Mouse (Mus musculus) ES-Bruce4 (cell line): ENCODE data around the gene Ube2f. TPM values are rescaled to one million over a fixed set of nuclear protein-coding genes. Genes with fewer than 3 reads are reported as not detected.

Source experiments
- H3K27ac ChIP-seq: 2 replicates; pipeline ENCODE4 v1.5.1; 2012; ENCODE audit warnings: low read length, inconsistent platforms; ENCODE audit not compliant: insufficient read depth
- H3K27me3 ChIP-seq: 2 replicates; pipeline ENCODE4 v1.6.1; 2012; ENCODE audit warnings: mild to moderate bottlenecking, low read length, inconsistent platforms; ENCODE audit not compliant: control insufficient read depth, poor library complexity, insufficient read depth, severe bottlenecking
- H3K36me3 ChIP-seq: 2 replicates; pipeline ENCODE4 v1.6.1; 2012; ENCODE audit warnings: inconsistent platforms, mild to moderate bottlenecking, low read length, moderate library complexity; ENCODE audit not compliant: control insufficient read depth, poor library complexity, insufficient read depth, severe bottlenecking
- H3K4me1 ChIP-seq: one replicate; pipeline ENCODE4 v1.8.1; 2011; ENCODE audit warnings: low read length; ENCODE audit not compliant: control insufficient read depth, insufficient read depth
- H3K4me3 ChIP-seq: 2 replicates; pipeline ENCODE4 v1.5.1; 2011; ENCODE audit warnings: low read depth, mild to moderate bottlenecking, low read length
- H3K9ac ChIP-seq: 2 replicates; pipeline ENCODE4 v1.6.1; 2012; ENCODE audit warnings: low read depth, mild to moderate bottlenecking, inconsistent platforms; ENCODE audit not compliant: poor library complexity, severe bottlenecking
- H3K9me3 ChIP-seq: replicated peaks from 2 replicates; pipeline ENCODE4 v1.6.1; 2012; ENCODE audit warnings: mild to moderate bottlenecking, low read length, inconsistent platforms; ENCODE audit not compliant: control insufficient read depth, poor library complexity, insufficient read depth, severe bottlenecking
- CTCF ChIP-seq: IDR thresholded peaks from one replicate; pipeline ENCODE4 v1.8.1; 2011; ENCODE audit warnings: low read depth, low read length
- EP300 ChIP-seq: IDR thresholded peaks from 2 replicates; pipeline ENCODE4 v1.6.1; 2011; ENCODE audit warnings: low read depth, low read length; ENCODE audit not compliant: insufficient read depth
- POLR2A ChIP-seq: IDR thresholded peaks from one replicate; pipeline ENCODE4 v1.8.1; 2011; ENCODE audit warnings: low read length; ENCODE audit not compliant: insufficient read depth
- polyA plus RNA-seq: library from polyadenylated mRNA; stranded (reverse); fragments of >200 nt; gene quantifications from 2 replicates; pipeline ENCODE4 v1.2.4, GENCODE M21; 2011; ENCODE audit warnings: low read depth; ENCODE audit not compliant: missing spikeins, insufficient read depth, insufficient read length

Gene Ube2f
- polyA plus RNA-seq, 1 experiment = 61.7 TPM

DNA sequence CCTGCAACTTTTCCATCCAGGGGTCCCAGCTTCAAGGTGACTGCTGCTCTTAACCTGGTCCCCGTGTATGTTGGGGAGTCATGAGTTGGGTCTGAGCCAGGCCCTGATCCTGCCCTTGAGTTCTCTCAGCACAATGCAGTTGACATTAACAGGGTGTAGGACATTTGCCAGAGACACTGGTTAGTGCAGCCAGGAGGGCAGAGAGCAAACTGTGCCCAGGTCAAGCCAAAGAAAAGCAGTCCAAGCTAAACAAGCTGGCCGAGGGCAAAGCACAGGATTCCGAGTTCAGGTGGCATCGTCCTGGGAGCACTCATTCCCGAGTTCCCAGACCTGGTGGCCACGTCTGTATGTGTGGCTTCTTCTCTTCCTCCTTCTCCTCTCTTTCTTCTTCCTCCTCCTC, 67.6 kb downstream of the Ube2f start:
- H3K27me3 ChIP-seq = no peaks in the 10 kb centered on the region
- no peaks in the 10 kb centered on the region for H3K9me3 ChIP-seq
- H3K4me3 ChIP-seq = no peak overlapping the region
- H3K4me1 ChIP-seq = peaks cover 2% of the 10 kb centered on the region
- no peak overlapping the region for H3K27ac ChIP-seq
- H3K36me3 ChIP-seq = no peaks in the 10 kb centered on the region
- no peak overlapping the region for H3K9ac ChIP-seq
- TF ChIP-seq EP300 (no peak), POLR2A (no peak), CTCF (no peak)

DNA sequence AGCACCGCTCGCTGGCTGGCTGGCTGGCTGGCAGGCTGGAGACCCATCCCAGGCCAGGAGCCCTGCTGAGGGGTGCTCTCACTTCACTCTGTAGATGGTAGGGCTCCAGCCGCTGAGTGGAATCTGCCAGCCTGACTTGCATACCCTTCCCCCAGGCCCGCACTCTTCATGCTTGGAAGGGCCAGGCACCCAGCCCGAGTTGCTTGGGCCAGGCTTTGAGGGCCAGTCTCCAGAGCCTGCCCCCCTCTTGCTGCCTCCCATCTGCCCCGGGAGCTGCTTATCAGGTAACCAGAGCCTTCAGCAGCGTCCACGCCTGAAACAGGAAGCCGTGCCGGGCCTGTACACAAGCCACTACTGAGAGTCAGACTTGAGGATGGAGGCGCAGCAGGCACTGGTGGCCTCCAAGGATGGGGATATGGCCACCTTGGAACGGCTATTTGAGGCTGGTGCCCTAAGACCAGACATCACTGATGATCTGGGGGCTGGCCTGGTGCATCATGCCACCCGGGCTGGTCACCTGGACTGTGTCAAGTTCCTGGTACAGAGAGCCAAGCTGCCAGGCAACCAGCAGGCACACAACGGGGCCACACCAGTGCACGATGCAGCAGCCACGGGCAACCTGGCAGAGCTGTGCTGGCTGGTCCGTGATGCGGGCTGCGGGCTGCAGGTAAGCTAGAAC, 71.8 kb downstream of the Ube2f start, which contains the start of gene Espnl:
Espnl (plus strand) TSS at position 316 of the 679 bp plus-strand sequence.
- Histone ChIP-seq H3K9ac (no peak within 1 kb of the TSS), H3K9me3 (no peaks in the 10 kb centered on the region), H3K4me1 (no peaks in the 10 kb centered on the region), H3K27ac (no peak within 1 kb of the TSS), H3K4me3 (no peak within 1 kb of the TSS), H3K36me3 (no peaks in the 10 kb centered on the region), H3K27me3 (no peaks in the 10 kb centered on the region)
- TF ChIP-seq EP300 = no peak
- TF ChIP-seq CTCF = no peak
- TF ChIP-seq POLR2A = no peak

DNA sequence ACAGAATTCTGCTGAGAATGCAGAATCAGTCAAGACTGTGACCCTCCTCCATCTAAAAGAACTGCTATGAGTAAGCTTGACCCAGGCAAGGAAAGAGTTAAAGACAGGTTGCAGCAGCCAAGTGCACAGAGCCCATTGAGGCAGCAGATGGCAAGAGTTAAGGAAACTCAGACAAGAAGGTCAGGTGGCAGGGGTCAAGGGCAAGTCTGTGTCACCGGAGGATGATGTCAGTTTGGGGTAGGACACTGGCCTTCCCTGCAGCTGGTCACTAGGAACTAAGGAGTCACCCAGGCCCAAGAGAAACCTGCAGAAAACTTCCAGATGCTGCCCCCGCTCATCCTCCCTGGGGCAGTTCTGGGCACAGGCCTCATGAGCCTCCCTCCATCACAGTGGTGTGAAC, 74.5 kb downstream of the Ube2f start:
- no peaks in the 10 kb centered on the region for H3K9me3 ChIP-seq

DNA sequence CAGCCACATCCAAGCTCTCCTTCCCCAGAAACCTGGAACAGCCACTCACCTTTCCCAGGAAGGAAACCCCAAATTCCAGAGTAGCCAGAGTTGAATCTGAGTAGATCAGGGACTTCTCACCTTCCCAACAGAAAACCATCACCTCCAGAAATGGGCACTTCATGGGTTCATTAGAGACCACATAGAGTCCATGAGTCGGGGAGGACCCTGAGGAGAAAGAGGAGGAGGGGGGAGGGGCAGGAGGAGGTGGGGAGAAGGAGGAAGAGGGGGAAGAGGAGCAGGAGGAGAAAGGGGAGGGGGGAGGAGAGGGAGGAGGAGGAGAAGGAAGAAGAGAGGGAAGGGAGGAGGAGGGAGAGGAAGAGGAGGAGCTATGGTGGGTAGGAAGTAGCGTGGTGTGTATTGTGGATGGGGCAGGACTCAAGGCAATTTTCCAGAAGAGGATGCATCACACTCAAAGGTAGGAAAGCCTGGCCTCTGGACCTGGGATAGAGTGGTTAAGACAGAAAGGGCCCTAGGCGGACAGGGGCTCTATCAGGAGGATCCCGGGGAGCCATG, 75.5 kb downstream of the Ube2f start:
- TF ChIP-seq POLR2A = no peak
- no peaks in the 10 kb centered on the region for H3K4me1 ChIP-seq
- H3K27me3 ChIP-seq = no peaks in the 10 kb centered on the region
- H3K9me3 ChIP-seq = no peaks in the 10 kb centered on the region
- H3K9ac ChIP-seq = no peak overlapping the region
- H3K36me3 ChIP-seq = no peaks in the 10 kb centered on the region
- no peak overlapping the region for H3K27ac ChIP-seq
- no peak overlapping the region for H3K4me3 ChIP-seq

More for the DNA sequence above, 74.5 kb downstream of the Ube2f start:
- Histone ChIP-seq H3K36me3 (no peaks in the 10 kb centered on the region), H3K4me1 (no peaks in the 10 kb centered on the region), H3K9ac (no peak overlapping the region), H3K4me3 (no peak overlapping the region), H3K27ac (no peak overlapping the region), H3K27me3 (no peaks in the 10 kb centered on the region)
- no peak for TF ChIP-seq POLR2A
- no peak for TF ChIP-seq EP300
- no peak for TF ChIP-seq CTCF

DNA sequence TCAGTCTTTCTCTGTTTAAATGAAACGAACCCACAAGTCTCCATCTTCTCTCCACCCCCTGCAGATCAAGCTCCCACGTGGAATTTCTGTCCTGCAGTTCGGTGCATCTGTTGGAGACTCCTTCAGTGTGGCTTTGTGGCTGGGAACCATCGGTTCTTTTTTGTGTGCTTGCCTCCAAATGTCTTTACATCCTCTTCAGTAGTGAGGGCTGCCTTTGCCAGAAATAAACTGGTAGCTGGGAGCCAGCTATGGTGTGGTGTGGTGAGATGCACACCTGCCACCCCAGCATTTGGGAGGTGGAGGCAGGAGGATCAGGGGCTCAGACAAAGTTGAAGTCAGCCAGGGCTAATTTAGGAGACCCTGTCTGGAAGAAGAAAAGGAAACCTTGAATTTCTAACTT, 82.0 kb downstream of the Ube2f start:
- Histone ChIP-seq H3K9ac (no peak overlapping the region), H3K9me3 (no peaks in the 10 kb centered on the region), H3K4me3 (no peak overlapping the region), H3K4me1 (no peaks in the 10 kb centered on the region), H3K27me3 (no peaks in the 10 kb centered on the region), H3K27ac (no peak overlapping the region), H3K36me3 (no peaks in the 10 kb centered on the region)
- no peak for TF ChIP-seq CTCF
- TF ChIP-seq POLR2A = no peak
- TF ChIP-seq EP300 = no peak

DNA sequence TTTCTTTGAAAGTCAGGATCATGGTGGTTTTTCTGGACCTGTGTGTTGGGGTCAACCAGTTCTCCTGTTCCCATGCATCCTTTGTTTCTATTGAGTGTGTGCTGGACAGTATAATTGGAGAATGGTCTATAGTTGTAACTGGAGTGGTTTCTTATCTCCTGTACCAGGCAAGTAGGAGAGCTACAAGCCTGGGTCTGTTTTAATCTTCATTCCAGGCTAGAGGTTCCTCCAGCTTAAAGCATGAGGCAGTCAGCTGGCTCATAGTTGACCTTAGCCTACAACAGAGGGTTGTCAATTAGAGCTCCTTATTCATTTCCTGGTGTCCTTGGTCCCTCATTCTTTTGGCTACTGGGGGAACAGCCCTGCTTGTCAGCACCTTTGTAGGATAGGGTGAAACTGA, 83.5 kb downstream of the Ube2f start:
- H3K4me1 ChIP-seq = no peaks in the 10 kb centered on the region
- no peaks in the 10 kb centered on the region for H3K9me3 ChIP-seq
- TF ChIP-seq EP300 = no peak
- no peak for TF ChIP-seq CTCF
- no peak for TF ChIP-seq POLR2A
- H3K27ac ChIP-seq = no peak overlapping the region
- no peaks in the 10 kb centered on the region for H3K27me3 ChIP-seq
- no peak overlapping the region for H3K9ac ChIP-seq
- no peak overlapping the region for H3K4me3 ChIP-seq
- no peaks in the 10 kb centered on the region for H3K36me3 ChIP-seq
